Mouse (Mus musculus): ENCODE data around the gene 4930562C15Rik. TPM values are rescaled to one million over a fixed set of nuclear protein-coding genes. Genes with fewer than 3 reads are reported as not detected.

4930562C15Rik gene
- polyA plus RNA-seq, 1 experiment: 4.9 TPM

DNA sequence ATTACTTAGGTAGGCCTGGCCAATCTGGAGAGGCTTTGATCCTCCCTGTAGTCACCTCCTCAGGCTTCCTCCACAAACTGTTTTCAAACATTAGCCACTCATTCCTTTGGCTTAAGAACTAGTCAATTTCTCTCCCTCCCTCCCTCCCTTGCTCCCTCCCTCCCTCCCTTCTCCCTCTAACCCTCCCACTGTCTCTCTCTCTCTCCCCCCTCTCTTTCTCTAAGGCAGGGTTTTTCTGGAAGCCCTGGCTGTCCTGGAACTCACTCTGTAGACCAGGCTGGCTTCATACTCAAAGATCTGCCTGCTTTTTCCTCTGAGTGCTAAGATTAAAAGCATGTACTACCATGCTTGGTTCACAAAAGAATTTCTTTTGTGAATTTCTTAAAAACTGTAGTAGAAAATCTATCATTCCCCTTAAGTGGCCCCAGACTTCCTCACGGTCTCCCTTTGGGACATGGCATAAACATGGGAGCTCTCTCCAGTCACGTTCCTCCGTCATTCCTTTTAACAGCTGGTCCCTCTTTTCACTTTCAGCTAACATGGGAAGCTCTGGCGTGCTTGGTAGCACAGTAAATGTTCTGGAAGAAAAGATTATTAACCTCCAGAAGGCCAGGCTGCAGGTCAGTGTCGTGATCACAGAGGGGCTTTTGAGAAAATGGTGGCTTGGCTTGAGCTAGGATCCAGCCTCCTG lies 15.9 kb downstream of the 4930562C15Rik start:
- no peak overlapping the region for H3K4me3 ChIP-seq (replicated peaks; ENCODE audit: extremely low read depth, low read depth, low read length)
- DNase-seq: no peak
- 55% methylated on average over 5 of the region's 5 CpGs for WGBS
- TF ChIP-seq CTCF (IDR thresholded peaks at IDR 0.05; ENCODE audit: insufficient read depth, low read length) (no peak), POLR2A (IDR thresholded peaks at IDR 0.05; ENCODE audit: borderline replicate concordance, extremely low read depth, low read depth, low read length) (no peak)
- H3K4me1 ChIP-seq (ENCODE audit: control insufficient read depth, insufficient read depth, low read length): no peaks in the 10 kb centered on the region

DNA sequence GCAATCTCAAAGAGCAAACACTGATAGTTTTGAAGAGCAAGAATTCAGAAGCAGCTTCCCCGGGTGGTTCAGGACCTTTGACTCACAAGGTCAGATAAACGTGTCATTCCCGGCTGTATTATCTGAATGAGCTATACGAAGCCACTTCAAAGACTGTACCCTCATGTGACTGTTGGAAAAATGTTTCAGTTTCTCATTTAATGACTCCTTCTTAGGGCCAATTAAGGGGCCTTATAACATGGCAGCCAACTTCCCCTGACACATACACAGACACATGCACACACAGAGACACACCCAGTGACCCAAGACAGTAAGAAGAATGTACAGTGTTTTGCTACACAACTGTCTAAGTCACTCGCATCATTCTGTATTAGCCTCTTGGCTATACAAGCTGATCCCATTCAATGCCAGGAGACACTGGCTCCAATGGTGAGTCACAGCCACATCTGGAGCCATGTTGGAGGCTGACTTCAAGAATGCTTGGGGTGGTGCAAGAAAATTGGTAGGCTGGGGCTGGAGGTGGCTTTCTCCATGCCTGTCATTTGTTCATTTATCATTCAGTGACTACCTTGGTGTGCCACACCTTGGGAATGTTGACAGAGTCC lies 19.9 kb downstream of the 4930562C15Rik start:
- no peak for DNase-seq
- H3K4me1 ChIP-seq (ENCODE audit: control insufficient read depth, insufficient read depth, low read length): no peaks in the 10 kb centered on the region
- TF ChIP-seq POLR2A (IDR thresholded peaks at IDR 0.05; ENCODE audit: borderline replicate concordance, extremely low read depth, low read depth, low read length): no peak
- TF ChIP-seq CTCF (IDR thresholded peaks at IDR 0.05; ENCODE audit: insufficient read depth, low read length): no peak
- H3K4me3 ChIP-seq (replicated peaks; ENCODE audit: extremely low read depth, low read depth, low read length): no peak overlapping the region
- WGBS: 42% methylated on average over 5 of the region's 5 CpGs

DNA sequence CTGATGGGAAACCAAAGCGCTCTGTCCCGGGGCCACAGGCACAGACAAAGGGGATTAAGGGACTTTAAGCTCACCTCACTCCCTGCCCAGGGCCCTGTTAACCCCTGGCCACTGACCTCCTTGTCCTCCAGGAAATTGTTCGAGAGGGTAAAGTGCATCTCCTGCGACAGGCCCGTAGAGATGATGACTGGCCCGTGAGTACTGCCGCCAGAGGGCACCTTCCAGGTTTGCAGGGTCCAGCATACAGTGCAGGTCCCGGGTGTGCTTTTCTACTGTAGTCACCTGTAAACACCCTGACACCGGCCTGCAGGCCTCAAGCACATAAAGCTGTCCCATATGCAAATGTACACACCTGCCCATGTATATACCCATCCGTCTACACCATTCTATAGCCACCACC lies 26.2 kb downstream of the 4930562C15Rik start:
- no peak for DNase-seq
- H3K4me3 ChIP-seq (replicated peaks; ENCODE audit: extremely low read depth, low read depth, low read length): no peak overlapping the region
- peaks cover 4% of the 10 kb centered on the region for H3K4me1 ChIP-seq (ENCODE audit: control insufficient read depth, insufficient read depth, low read length)
- WGBS: 40% methylated on average over 10 of the region's 10 CpGs
- no peak for TF ChIP-seq POLR2A (IDR thresholded peaks at IDR 0.05; ENCODE audit: borderline replicate concordance, extremely low read depth, low read depth, low read length)
- peak; percentile 24; the same call in 1 of the 2 replicates for TF ChIP-seq CTCF (IDR thresholded peaks at IDR 0.05; ENCODE audit: insufficient read depth, low read length)

DNA sequence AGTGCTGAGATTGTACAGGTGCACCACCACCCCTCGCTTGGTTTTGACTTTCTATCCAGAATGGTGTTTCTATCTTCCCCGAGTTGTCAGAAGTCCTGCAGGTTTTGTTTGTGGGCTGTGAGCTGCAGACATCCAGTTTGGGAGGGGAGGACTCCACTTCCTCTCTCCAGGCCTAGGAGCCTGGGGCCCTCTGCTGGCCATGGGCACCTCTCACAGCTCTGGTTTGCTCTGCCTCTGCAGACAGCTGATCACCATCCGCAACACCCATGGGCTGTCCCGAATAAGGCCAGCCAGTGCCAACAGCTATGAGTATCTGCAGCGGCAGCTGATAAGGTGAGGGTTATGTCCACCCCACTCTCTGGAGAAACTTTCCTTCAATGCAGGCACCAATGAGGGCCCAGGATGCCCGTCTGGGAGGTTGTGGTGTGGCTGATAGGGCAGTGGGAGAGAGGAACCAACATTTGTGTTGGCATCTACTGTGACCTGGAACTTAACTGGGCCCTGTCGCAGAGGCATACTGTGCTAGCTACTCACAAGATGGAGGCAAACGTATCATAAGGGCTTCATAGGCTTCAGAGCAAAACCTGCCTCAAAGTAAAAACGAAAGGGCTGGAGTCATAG lies 27.8 kb downstream of the 4930562C15Rik start:
- 24% methylated on average over 9 of the region's 9 CpGs for WGBS
- Histone ChIP-seq H3K4me3 (replicated peaks; ENCODE audit: extremely low read depth, low read depth, low read length) (no peak overlapping the region), H3K4me1 (ENCODE audit: control insufficient read depth, insufficient read depth, low read length) (peaks cover 4% of the 10 kb centered on the region)
- DNase-seq: peak; percentile 70
- TF ChIP-seq CTCF (IDR thresholded peaks at IDR 0.05; ENCODE audit: insufficient read depth, low read length) (peak; percentile 88), POLR2A (IDR thresholded peaks at IDR 0.05; ENCODE audit: borderline replicate concordance, extremely low read depth, low read depth, low read length) (no peak)

DNA sequence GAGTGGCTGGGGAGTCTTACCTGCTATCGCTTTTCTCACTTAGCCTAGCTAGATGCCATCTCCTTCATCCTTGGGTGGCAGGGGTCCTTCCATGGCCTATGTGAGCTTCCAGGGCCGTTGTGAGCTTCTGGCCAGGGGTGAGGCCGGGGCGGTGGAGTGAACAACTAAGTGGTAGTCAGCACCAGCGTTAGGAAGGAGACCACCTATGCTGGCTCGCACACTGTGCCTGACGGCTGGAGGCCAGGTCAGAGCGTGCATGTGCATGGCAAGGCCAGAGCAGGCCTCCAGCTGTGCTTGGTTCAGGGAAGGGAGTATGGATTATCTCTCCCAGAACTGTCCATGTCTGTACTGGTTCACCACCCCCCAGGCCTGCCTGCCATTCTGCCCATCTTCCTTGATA lies 28.5 kb downstream of the 4930562C15Rik start:
- TF ChIP-seq POLR2A (IDR thresholded peaks at IDR 0.05; ENCODE audit: borderline replicate concordance, extremely low read depth, low read depth, low read length): no peak
- Histone ChIP-seq H3K4me3 (replicated peaks; ENCODE audit: extremely low read depth, low read depth, low read length) (no peak overlapping the region), H3K4me1 (ENCODE audit: control insufficient read depth, insufficient read depth, low read length) (peaks cover 4% of the 10 kb centered on the region)
- WGBS: 84% methylated on average over 8 of the region's 8 CpGs
- DNase-seq: no peak

DNA sequence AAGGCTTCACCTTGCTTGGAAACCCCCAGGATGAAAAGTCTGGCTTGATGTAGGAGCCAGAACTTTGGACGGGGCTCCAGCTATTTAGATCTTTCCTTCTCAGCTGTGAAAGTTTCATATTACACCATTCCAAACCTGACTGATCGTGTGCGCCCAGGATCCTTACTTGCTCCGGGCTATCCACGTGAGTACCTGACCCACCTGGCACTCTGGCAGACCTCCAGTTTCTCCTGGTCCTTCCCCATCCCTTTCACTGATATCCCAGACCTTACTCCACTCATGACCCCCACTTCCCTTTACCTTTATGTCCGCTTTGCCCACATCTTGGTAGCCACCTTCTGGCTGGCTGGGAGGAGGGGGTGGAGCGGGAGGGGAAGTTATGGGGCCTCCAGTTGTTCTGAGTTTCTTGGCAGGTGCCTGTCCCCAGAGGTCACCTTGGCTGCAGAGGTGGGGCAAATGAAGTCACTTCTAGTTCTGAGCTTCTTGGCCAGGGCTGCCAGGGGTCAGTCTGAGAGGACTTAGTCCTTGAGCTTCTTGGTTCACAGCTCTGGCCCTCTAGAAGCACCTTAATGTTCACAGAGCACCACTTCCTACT lies 31.0 kb downstream of the 4930562C15Rik start:
- DNase-seq: no peak
- TF ChIP-seq CTCF (IDR thresholded peaks at IDR 0.05; ENCODE audit: insufficient read depth, low read length) (no peak), POLR2A (IDR thresholded peaks at IDR 0.05; ENCODE audit: borderline replicate concordance, extremely low read depth, low read depth, low read length) (no peak)
- no peak overlapping the region for H3K4me3 ChIP-seq (replicated peaks; ENCODE audit: extremely low read depth, low read depth, low read length)
- H3K4me1 ChIP-seq (ENCODE audit: control insufficient read depth, insufficient read depth, low read length): peaks cover 4% of the 10 kb centered on the region
- 54% methylated on average over 7 of the region's 7 CpGs for WGBS

DNA sequence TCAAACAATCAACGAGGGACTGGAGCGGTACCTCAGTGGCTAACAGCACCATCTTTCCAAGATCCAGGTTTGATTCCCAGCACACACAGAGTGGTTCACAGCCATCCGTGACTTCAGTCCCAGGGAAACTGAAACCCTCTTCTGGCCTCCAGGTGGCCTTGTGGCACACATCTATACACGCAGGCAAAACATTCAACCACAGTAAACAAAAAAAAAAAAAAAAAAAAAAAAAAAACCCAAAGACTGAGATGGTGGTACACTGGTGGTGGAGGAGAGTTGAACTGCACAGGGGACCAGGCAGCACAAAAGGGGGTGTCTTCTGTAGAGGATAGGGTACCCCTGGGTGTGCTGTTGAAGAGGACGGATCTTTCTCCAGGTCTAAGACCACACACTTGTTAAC lies 35.3 kb downstream of the 4930562C15Rik start:
- Histone ChIP-seq H3K4me1 (ENCODE audit: control insufficient read depth, insufficient read depth, low read length) (0 out of 2 replicates have a peak, but pooled peaks cover 2% of the 10 kb centered on the region), H3K4me3 (replicated peaks; ENCODE audit: extremely low read depth, low read depth, low read length) (no peak overlapping the region)
- no peak for DNase-seq
- TF ChIP-seq CTCF (IDR thresholded peaks at IDR 0.05; ENCODE audit: insufficient read depth, low read length) (no peak), POLR2A (IDR thresholded peaks at IDR 0.05; ENCODE audit: borderline replicate concordance, extremely low read depth, low read depth, low read length) (no peak)
- WGBS: 82% methylated on average over 5 of the region's 5 CpGs

DNA sequence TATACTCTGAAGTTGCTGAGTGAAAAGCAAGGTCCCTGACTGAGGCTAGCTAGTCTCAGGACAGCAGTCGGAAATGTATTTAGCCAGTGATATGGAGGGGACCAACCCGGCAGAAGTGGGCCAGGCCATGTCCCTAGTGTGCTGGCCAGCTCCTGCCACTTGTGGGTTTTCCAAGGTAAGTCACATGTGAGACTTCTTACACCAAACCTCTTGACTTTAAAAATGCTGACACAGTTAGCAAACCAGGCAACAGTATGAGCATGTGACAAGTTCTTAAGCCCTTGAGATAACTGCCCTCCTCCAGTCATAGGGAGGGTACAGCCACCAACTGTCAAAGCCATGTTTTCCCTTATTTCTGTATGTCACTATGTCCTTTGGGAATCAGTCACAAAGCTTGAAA lies 36.7 kb downstream of the 4930562C15Rik start:
- DNase-seq: no peak
- no peak for TF ChIP-seq CTCF (IDR thresholded peaks at IDR 0.05; ENCODE audit: insufficient read depth, low read length)
- 44% methylated on average over 2 of the region's 2 CpGs for WGBS
- Histone ChIP-seq H3K4me3 (replicated peaks; ENCODE audit: extremely low read depth, low read depth, low read length) (no peak overlapping the region), H3K4me1 (ENCODE audit: control insufficient read depth, insufficient read depth, low read length) (peaks cover 10% of the 10 kb centered on the region)

DNA sequence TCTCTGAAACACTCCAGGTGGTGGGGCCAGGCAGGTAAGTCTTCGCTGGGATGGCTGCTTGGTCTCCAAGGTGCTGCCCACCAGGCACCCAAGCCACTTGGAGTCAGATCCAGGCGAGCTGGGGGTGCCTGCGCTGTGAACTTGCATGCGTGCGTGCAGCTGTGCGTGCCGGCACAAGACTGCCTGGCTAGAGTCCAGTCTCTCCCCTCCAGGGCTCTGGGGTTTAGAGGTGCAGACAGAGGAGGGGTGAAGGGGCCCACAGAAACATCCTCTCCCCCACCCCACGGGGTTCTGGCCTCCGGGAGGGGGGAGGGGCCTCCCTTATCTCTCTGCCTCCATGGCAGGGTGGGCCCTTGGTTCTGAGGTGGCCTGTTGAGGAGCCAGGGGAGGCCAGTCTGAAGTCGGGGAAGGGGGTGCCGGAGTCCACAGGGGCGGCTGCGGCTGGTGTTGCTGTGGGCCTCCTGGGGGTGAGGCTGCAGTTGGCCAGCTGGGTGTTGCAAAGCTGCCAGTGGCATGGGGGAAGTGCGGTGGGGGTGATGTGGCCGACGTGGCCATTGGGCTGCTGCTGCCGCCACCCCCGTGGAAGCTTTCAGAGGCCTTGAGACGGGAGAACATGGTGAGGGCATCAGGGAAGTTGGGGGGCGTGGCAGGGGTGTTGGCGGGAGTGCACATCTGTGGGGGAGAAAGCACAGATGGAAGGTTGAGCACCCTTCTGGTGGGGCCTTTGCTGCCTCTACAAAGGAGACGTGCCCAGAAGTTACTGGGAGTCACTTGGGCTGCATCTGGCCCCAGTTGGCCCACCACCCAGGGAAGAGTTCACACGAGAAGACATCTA lies 40.2 kb downstream of the 4930562C15Rik start:
- Histone ChIP-seq H3K4me3 (replicated peaks; ENCODE audit: extremely low read depth, low read depth, low read length) (no peak overlapping the region), H3K4me1 (ENCODE audit: control insufficient read depth, insufficient read depth, low read length) (peaks cover 23% of the 10 kb centered on the region)
- 64% methylated on average over 23 of the region's 23 CpGs for WGBS
- DNase-seq: peak; percentile 4
- TF ChIP-seq CTCF (IDR thresholded peaks at IDR 0.05; ENCODE audit: insufficient read depth, low read length) (no peak), POLR2A (IDR thresholded peaks at IDR 0.05; ENCODE audit: borderline replicate concordance, extremely low read depth, low read depth, low read length) (no peak)

Data from lung, adult 2 months (tissue).